8 mouse cellular contexts compared by ENCODE assay signal in genomic region chr7:73032316-73032980, GRCm38 (mm10).
DNase-seq lines count a peak whose midpoint lies in the region; ATAC-seq and TF ChIP-seq lines count a peak whose summit lies in the region.

No protein-coding gene starts in this region.

- intact Hi-C loops in gastrocnemius, adult 2 months (cut with DNase I): loop anchor here (10.0 kb wide), 1 partner anchor 342 kb away; the partner anchor contains the start of gene Rgma

- peak overlapping the region; percentile 38; the same call in 1 of the 2 replicates for H3K27ac ChIP-seq in gastrocnemius, adult 2 months
- peak overlapping the region; percentile 30; the same call in 1 of the 2 replicates for H3K27ac ChIP-seq in hindbrain, embryonic 14.5 days
- peak overlapping the region; percentile 39; the same call in 1 of the 2 replicates for H3K27ac ChIP-seq in midbrain, embryonic 14.5 days (replicated peaks; ENCODE audit: low read depth, low read length)

- H3K9me3 ChIP-seq in hindbrain, embryonic 14.5 days (ENCODE audit: control insufficient read depth, low read length): no peaks in the 10 kb centered on the region
- H3K9me3 ChIP-seq in midbrain, embryonic 14.5 days (ENCODE audit: control insufficient read depth, low read length): no peaks in the 10 kb centered on the region

- no peak for TF ChIP-seq CTCF in gastrocnemius, adult 2 months (IDR thresholded peaks at IDR 0.05)

- H3K4me3 ChIP-seq in gastrocnemius, adult 2 months: peak overlapping the region; percentile 45
- no peak overlapping the region for H3K4me3 ChIP-seq in hindbrain, embryonic 14.5 days (replicated peaks; ENCODE audit: low read length)
- H3K4me3 ChIP-seq in midbrain, embryonic 14.5 days (replicated peaks; ENCODE audit: low read depth, low read length): no peak overlapping the region

- H3K4me1 ChIP-seq in hindbrain, embryonic 14.5 days (replicated peaks; ENCODE audit: control insufficient read depth, insufficient read depth, low read length): 0 out of 2 replicates have a peak, but pooled peaks cover 6% of the 10 kb centered on the region
- H3K4me1 ChIP-seq in midbrain, embryonic 14.5 days (ENCODE audit: control insufficient read depth, insufficient read depth, low read length): 0 out of 2 replicates have a peak, but pooled peaks cover 4% of the 10 kb centered on the region

- WGBS in hindbrain, embryonic 14.5 days: 71% methylated on average over 23 of the region's 23 CpGs
- 74% methylated on average over 23 of the region's 23 CpGs for WGBS in midbrain, embryonic 14.5 days

- H3K9ac ChIP-seq in hindbrain, embryonic 14.5 days: no peak overlapping the region
- H3K9ac ChIP-seq in midbrain, embryonic 14.5 days (replicated peaks; ENCODE audit: low read length): no peak overlapping the region

- peak; percentile 52 for DNase-seq in gastrocnemius, adult 2 months
- no peak for DNase-seq in gastrocnemius, adult 8-10 months (ENCODE audit: low spot score in 2 of 2)
- DNase-seq in R1 (ENCODE audit: low read depth, low spot score): peak; percentile 16
- no peak for DNase-seq in hindbrain, embryonic 14.5 days (ENCODE audit: low spot score)
- peak; percentile 57 for DNase-seq in midbrain, embryonic 14.5 days
- DNase-seq in adrenal gland, postnatal 10 days: no peak
- DNase-seq in thymus, postnatal 4 days: no peak
- DNase-seq in MN1 (ENCODE audit: low spot score): no peak

- no peak overlapping the region for H3K4me2 ChIP-seq in hindbrain, embryonic 14.5 days (replicated peaks)
- H3K4me2 ChIP-seq in midbrain, embryonic 14.5 days (ENCODE audit: low read length): 0 out of 2 replicates have a peak overlapping the region, but pooled peaks have one; percentile 13

- no peaks in the 10 kb centered on the region for H3K36me3 ChIP-seq in hindbrain, embryonic 14.5 days (replicated peaks; ENCODE audit: control insufficient read depth, insufficient read depth)
- H3K36me3 ChIP-seq in midbrain, embryonic 14.5 days (ENCODE audit: control insufficient read depth, insufficient read depth, low read length): no peaks in the 10 kb centered on the region

- no peaks in the 10 kb centered on the region for H3K27me3 ChIP-seq in hindbrain, embryonic 14.5 days (ENCODE audit: control insufficient read depth, insufficient read depth, low read length)
- H3K27me3 ChIP-seq in midbrain, embryonic 14.5 days (ENCODE audit: control insufficient read depth, insufficient read depth, low read length): no peaks in the 10 kb centered on the region

- ATAC-seq in hindbrain, embryonic 14.5 days (ENCODE audit: low FRiP score): no peak
- ATAC-seq in midbrain, embryonic 14.5 days (ENCODE audit: low FRiP score, low TSS enrichment): no peak

Comparison
In these comparisons a context has a peak if more than half of its experiments do, and no peak if none do; other contexts are left out.
1. DNase-seq: peak in gastrocnemius, adult 2 months (single experiment), R1 (single experiment) and midbrain, embryonic 14.5 days (single experiment); none in gastrocnemius, adult 8-10 months (0 of 2), hindbrain, embryonic 14.5 days (single experiment), adrenal gland, postnatal 10 days (single experiment), thymus, postnatal 4 days (single experiment) and MN1 (single experiment).
2. Peak in every context shown above with its lines, with median percentiles within 50 percentile points of each other: H3K27ac ChIP-seq.